In genomic region chr1:162564992-162565391, GRCm38 (mm10) we compare ENCODE assay signal across 10 mouse cellular contexts. TPM values are rescaled to one million over a fixed set of nuclear protein-coding genes. Genes with fewer than 3 reads are reported as not detected.
A peak's percentile ranks its signal among the peaks of the same experiment; 100 is the strongest.
DNase-seq lines count a peak whose midpoint lies in the region; ATAC-seq lines count a peak whose summit lies in the region.
"Had no signal": no experiment of that assay in that cellular context is flagged by ENCODE, and none has a peak within 500 bp of the region (broad histone marks: within the 10 kb centered on the region; RNA-seq: fewer than 3 reads in every experiment).

No protein-coding gene starts in this region.

- H3K4me1 ChIP-seq in kidney, embryonic 16.5 days (ENCODE audit: insufficient read depth, low read length) = peaks cover 11% of the 10 kb centered on the region; the same call in 1 of the 2 replicates
- 0 out of 2 replicates have a peak, but pooled peaks cover 4% of the 10 kb centered on the region for H3K4me1 ChIP-seq in lung, embryonic 16.5 days (replicated peaks; ENCODE audit: control insufficient read depth, insufficient read depth, low read length)

- H3K27ac ChIP-seq in kidney, embryonic 16.5 days (ENCODE audit: low read length) = no peak overlapping the region
- H3K27ac ChIP-seq in lung, embryonic 16.5 days (ENCODE audit: low read length) = no peak overlapping the region
- H3K27ac ChIP-seq: limb, embryonic 12.5 days had no signal

- H3K4me2 ChIP-seq in kidney, embryonic 16.5 days (replicated peaks; ENCODE audit: low read depth, low read length) = no peak overlapping the region
- no peak overlapping the region for H3K4me2 ChIP-seq in lung, embryonic 16.5 days (ENCODE audit: low read depth, low read length)
- H3K4me2 ChIP-seq: limb, embryonic 12.5 days had no signal

- ATAC-seq in kidney, embryonic 16.5 days (ENCODE audit: low FRiP score, low TSS enrichment) = no peak
- ATAC-seq in lung, embryonic 16.5 days (ENCODE audit: low read depth) = peak; percentile 49; the same call in 1 of the 2 replicates
- ATAC-seq: midbrain, embryonic 16.5 days had no signal

- H3K9ac ChIP-seq in kidney, embryonic 16.5 days (replicated peaks; ENCODE audit: low read length) = no peak overlapping the region
- H3K9ac ChIP-seq in lung, embryonic 16.5 days (ENCODE audit: low read length) = no peak overlapping the region
- H3K9ac ChIP-seq: limb, embryonic 12.5 days had no signal

- no peak overlapping the region for H3K4me3 ChIP-seq in kidney, embryonic 16.5 days (ENCODE audit: low read length)
- no peak overlapping the region for H3K4me3 ChIP-seq in lung, embryonic 16.5 days (ENCODE audit: low read length)
- H3K4me3 ChIP-seq: limb, embryonic 12.5 days had no signal

- H3K27me3 ChIP-seq in kidney, embryonic 16.5 days (ENCODE audit: insufficient read depth, low read length) = no peaks in the 10 kb centered on the region
- H3K27me3 ChIP-seq in lung, embryonic 16.5 days (ENCODE audit: control insufficient read depth, insufficient read depth, low read depth, low read length) = no peaks in the 10 kb centered on the region
- H3K27me3 ChIP-seq: limb, embryonic 12.5 days had no signal

- no peaks in the 10 kb centered on the region for H3K36me3 ChIP-seq in kidney, embryonic 16.5 days (ENCODE audit: insufficient read depth, low read length)
- no peaks in the 10 kb centered on the region for H3K36me3 ChIP-seq in lung, embryonic 16.5 days (ENCODE audit: control insufficient read depth, insufficient read depth, low read length)
- H3K36me3 ChIP-seq: limb, embryonic 12.5 days had no signal

- no peaks in the 10 kb centered on the region for H3K9me3 ChIP-seq in kidney, embryonic 16.5 days (ENCODE audit: low read length)
- no peaks in the 10 kb centered on the region for H3K9me3 ChIP-seq in lung, embryonic 16.5 days (ENCODE audit: control insufficient read depth, low read length)
- H3K9me3 ChIP-seq: limb, embryonic 12.5 days had no signal

- intact Hi-C loops in left cerebral cortex, postnatal 25 days (cut with DNase I) = no loop called here

- DNase-seq in kidney, postnatal 14 days = peak; percentile 24
- DNase-seq in MEL-GATA-1-ER (ENCODE audit: extremely low read depth, low read depth) = peak; percentile 37
- DNase-seq in natural killer cell, adult 2 months (ENCODE audit: low spot score in 2 of 2) = peak; percentile 53 to 71
- no peak for DNase-seq in left cerebral cortex, postnatal 25 days (ENCODE audit: low spot score in 2 of 2)
- no peak for DNase-seq in testis, postnatal 10 days (ENCODE audit: low spot score)
- DNase-seq: thymus, adult 18-20 months had no signal

- WGBS in kidney, embryonic 16.5 days = 43% methylated on average over 3 of the region's 3 CpGs
- 37% methylated on average over 3 of the region's 3 CpGs for WGBS in lung, embryonic 16.5 days

RNA-seq across cellular contexts. Expression of gene Vamp4, which starts 5.3 kb away (rescaled TPM):
- 51.3 and 52.6 TPM in 2 replicates for polyA plus RNA-seq in kidney, embryonic 16.5 days (2015; fragmentation: Nextera tagmentation; extraction: Ambion mirVana)
- polyA plus RNA-seq in lung, embryonic 16.5 days (2015; fragmentation: Nextera tagmentation; extraction: Ambion mirVana) = 52.3 and 57.7 TPM in 2 replicates
- 100 to 1,000 TPM; 111 TPM for total RNA-seq in left cerebral cortex, postnatal 25 days (2021)

RNA-seq across cellular contexts. Expression of gene Mettl13, which starts 16.6 kb away (rescaled TPM):
- polyA plus RNA-seq in kidney, embryonic 16.5 days (2015; fragmentation: Nextera tagmentation; extraction: Ambion mirVana) = 24.7 and 26.8 TPM in 2 replicates
- polyA plus RNA-seq in lung, embryonic 16.5 days (2015; fragmentation: Nextera tagmentation; extraction: Ambion mirVana) = 21.3 and 22.9 TPM in 2 replicates
- total RNA-seq in left cerebral cortex, postnatal 25 days (2021) = 10 to 100 TPM; 10.5 to 10.7 TPM

Comparison
In these comparisons a context has a peak if more than half of its experiments do, and no peak if none do; other contexts are left out.
1. DNase-seq: peak in kidney, postnatal 14 days (single experiment), MEL-GATA-1-ER (single experiment) and natural killer cell, adult 2 months (2 of 2); none in left cerebral cortex, postnatal 25 days (0 of 2) and testis, postnatal 10 days (single experiment).